Mouse (Mus musculus) kidney, adult 2 months (tissue): ENCODE results near the gene Itih1. TPM values are rescaled to one million over a fixed set of nuclear protein-coding genes. Genes with fewer than 3 reads are reported as not detected.

Experiments used
- DNase-seq: peaks from one replicate; pipeline ENCODE4 v3.0.0; 2021
- H3K27ac ChIP-seq: fragments of 200-500 bp; 2 replicates; pipeline ENCODE4 v1.5.1; 2012; ENCODE audit warnings: low read depth, low read length, control low read depth, inconsistent platforms; ENCODE audit not compliant: insufficient read depth
- H3K27me3 ChIP-seq: fragments of 200-500 bp; replicated peaks from 2 replicates; pipeline ENCODE4 v1.6.1; 2012; ENCODE audit warnings: mild to moderate bottlenecking, moderate library complexity, low read length, inconsistent platforms; ENCODE audit not compliant: control insufficient read depth, insufficient read depth
- H3K36me3 ChIP-seq: fragments of 200-500 bp; 2 replicates; pipeline ENCODE4 v1.6.1; 2012; ENCODE audit warnings: mild to moderate bottlenecking, moderate library complexity, low read length, inconsistent platforms; ENCODE audit not compliant: control insufficient read depth, insufficient read depth
- H3K4me1 ChIP-seq: fragments of 200-500 bp; 2 replicates; pipeline ENCODE4 v1.6.1; 2011; ENCODE audit warnings: low read length; ENCODE audit not compliant: control insufficient read depth, insufficient read depth
- H3K4me3 ChIP-seq: fragments of 200-500 bp; 2 replicates; pipeline ENCODE4 v1.5.1; 2011; ENCODE audit warnings: mild to moderate bottlenecking, low read depth, low read length, control low read depth; ENCODE audit not compliant: insufficient read depth
- CTCF ChIP-seq: fragments of 200-500 bp; conservative IDR thresholded peaks from 2 replicates; pipeline ENCODE4 v1.5.1; 2011; ENCODE audit warnings: low read depth, mild to moderate bottlenecking, control low read depth, low read length, moderate library complexity, mixed read lengths; ENCODE audit not compliant: insufficient read depth, insufficient read length
- POLR2A ChIP-seq: fragments of 200-500 bp; IDR thresholded peaks from one replicate; pipeline ENCODE4 v1.6.1; 2011; ENCODE audit warnings: low read depth, low read length, control low read depth
- WGBS: fragments of 180-500 bp; shearing (Covaris S2); methylation state at CpG from one replicate; pipeline ENCODE4 v1.1.7; 2018; 5-methylcytosine and 5-hydroxymethylcytosine counted together
- polyA plus RNA-seq: library from polyadenylated mRNA; depleted of rRNA; stranded (reverse); fragments of >200 nt; gene quantifications from 2 replicates; pipeline ENCODE4 v1.2.3, GENCODE M21; 2012

Gene Itih1
- polyA plus RNA-seq, 1 experiment: 1.1 TPM

DNA sequence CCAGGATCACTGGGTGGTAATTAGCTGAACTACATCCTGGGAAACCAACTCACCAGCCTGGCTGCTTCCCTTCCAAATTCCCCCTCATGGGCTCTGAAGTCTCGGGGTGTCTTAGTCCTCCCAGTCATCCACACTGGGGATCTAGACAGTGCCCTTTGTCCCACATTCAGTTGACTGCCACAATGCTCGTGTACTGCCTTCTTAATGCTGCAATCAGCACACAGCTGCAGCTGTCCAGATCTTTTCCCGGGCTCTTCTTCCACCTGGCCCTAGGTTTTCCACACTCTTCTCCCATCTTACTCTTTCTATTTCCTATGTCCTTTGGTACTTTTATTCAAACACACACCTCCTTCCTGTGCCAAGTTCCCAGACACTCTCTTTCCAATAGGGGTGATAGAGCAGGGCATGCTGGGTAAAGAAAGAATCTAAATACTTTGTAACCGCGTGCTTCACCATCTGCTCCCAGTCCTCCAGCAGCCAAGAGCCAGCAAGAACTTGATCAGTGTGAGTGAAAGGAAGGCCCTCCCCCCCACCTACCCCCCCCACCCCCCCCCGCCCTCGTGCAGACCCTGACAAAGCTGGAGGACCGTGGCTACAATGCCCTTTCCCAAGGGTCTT, 20.9 kb downstream of the Itih1 start:
- Histone ChIP-seq H3K27ac (no peak overlapping the region), H3K4me3 (no peak overlapping the region), H3K4me1 (no peaks in the 10 kb centered on the region), H3K36me3 (no peaks in the 10 kb centered on the region), H3K27me3 (no peaks in the 10 kb centered on the region)
- no peak for DNase-seq
- TF ChIP-seq CTCF (no peak), POLR2A (no peak)
- 57% methylated on average over 7 of the region's 8 CpGs for WGBS

GRCm38 (mm10) chr14:30916516-30916915, 26.6 kb downstream of the Itih1 start:
- 93% methylated on average over 1 of the region's 1 CpGs for WGBS

GRCm38 (mm10) chr14:30913404-30913803, 29.7 kb downstream of the Itih1 start:
- DNase-seq: peak; percentile 63
- H3K4me3 ChIP-seq: no peak overlapping the region
- H3K4me1 ChIP-seq: no peaks in the 10 kb centered on the region; the same call in 1 of the 2 replicates
- H3K36me3 ChIP-seq: no peaks in the 10 kb centered on the region
- H3K27me3 ChIP-seq: no peaks in the 10 kb centered on the region
- TF ChIP-seq CTCF: no peak
- no peak for TF ChIP-seq POLR2A
- 55% methylated on average over 5 of the region's 5 CpGs for WGBS
- no peak overlapping the region for H3K27ac ChIP-seq

More at GRCm38 (mm10) chr14:30916516-30916915, 26.6 kb downstream of the Itih1 start:
- DNase-seq: no peak
- Histone ChIP-seq H3K27me3 (no peaks in the 10 kb centered on the region), H3K4me3 (no peak overlapping the region), H3K36me3 (no peaks in the 10 kb centered on the region), H3K4me1 (no peaks in the 10 kb centered on the region; the same call in 1 of the 2 replicates), H3K27ac (no peak overlapping the region)
- TF ChIP-seq POLR2A (no peak), CTCF (no peak)

DNA sequence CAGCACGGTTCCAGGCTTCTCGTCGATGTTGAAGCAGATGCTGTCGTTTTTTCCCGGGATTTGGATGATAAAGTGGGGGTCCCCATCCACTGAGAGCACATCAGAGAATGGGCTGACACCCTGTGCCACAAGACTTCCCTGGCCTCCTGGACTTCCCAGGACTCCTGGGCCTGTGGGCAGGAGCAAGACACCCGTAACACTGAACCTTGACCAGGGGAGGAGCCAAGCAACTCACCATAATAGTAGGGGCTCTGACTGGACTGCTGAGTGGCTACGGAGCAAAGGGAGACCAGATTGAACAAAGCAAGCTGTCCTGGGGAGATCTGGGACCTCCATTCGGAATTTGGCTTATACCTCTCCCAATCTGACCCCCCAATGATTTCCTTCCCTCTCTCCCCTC, 30.4 kb downstream of the Itih1 start:
- Histone ChIP-seq H3K27ac (no peak overlapping the region), H3K4me3 (no peak overlapping the region), H3K27me3 (no peaks in the 10 kb centered on the region), H3K36me3 (no peaks in the 10 kb centered on the region), H3K4me1 (no peaks in the 10 kb centered on the region; the same call in 1 of the 2 replicates)
- peak; percentile 74 for DNase-seq
- TF ChIP-seq POLR2A (no peak), CTCF (no peak)
- WGBS: 75% methylated on average over 8 of the region's 8 CpGs

GRCm38 (mm10) chr14:30911141-30911540, 31.9 kb downstream of the Itih1 start:
- H3K4me3 ChIP-seq: no peak overlapping the region
- 91% methylated on average over 8 of the region's 8 CpGs for WGBS
- no peak for TF ChIP-seq POLR2A
- no peak for TF ChIP-seq CTCF
- no peaks in the 10 kb centered on the region for H3K36me3 ChIP-seq
- DNase-seq: no peak
- H3K4me1 ChIP-seq: no peaks in the 10 kb centered on the region; the same call in 1 of the 2 replicates
- H3K27ac ChIP-seq: no peak overlapping the region
- H3K27me3 ChIP-seq: no peaks in the 10 kb centered on the region

DNA sequence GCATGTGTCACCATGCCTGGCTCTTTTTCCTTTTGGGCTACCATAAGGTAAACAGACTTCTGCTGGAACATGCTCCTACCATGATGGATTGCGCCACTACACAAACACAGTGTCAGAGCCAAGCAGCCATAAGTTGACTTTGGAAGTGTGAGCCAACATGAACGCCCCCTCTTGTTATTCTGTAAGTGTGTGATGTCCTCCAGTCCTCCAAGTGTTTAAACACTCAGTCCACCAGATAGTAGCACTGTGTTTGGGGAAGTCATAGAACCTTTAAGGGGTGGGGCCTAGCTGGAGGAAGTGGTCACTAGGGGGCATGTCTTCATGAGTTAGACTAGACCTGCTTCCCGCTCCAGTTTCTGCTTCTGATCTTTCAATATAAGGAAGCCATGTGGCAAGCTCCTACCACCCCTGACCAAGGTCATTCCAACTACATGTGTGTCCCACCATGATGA, 35.2 kb downstream of the Itih1 start:
- no peak overlapping the region for H3K4me3 ChIP-seq
- TF ChIP-seq POLR2A (no peak), CTCF (no peak)
- no peak for DNase-seq
- no peak overlapping the region for H3K27ac ChIP-seq
- H3K36me3 ChIP-seq: no peaks in the 10 kb centered on the region
- H3K4me1 ChIP-seq: no peaks in the 10 kb centered on the region; the same call in 1 of the 2 replicates
- WGBS: 80% methylated on average over 3 of the region's 3 CpGs
- H3K27me3 ChIP-seq: no peaks in the 10 kb centered on the region

DNA sequence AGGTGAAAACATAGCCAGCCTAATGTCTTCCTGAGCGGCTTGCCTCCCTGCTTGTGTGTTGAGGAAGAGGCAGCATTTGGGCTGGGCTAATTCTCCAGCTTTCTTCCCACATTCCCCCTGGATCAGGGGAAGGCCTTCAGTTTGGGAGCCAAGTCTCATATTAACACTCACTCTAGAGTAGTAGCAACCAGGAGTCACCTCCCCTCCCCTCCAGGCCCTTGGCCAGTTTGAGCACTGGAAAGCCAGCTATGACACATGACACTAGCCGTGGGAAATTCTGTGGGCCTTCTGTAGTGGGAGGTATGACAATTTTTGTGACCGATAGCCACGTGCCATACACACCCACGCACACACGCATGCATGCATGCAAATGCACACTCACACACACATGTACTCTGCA, 37.1 kb downstream of the Itih1 start:
- no peak for TF ChIP-seq CTCF
- no peak for TF ChIP-seq POLR2A
- 90% methylated on average over 6 of the region's 6 CpGs for WGBS
- Histone ChIP-seq H3K27ac (no peak overlapping the region), H3K27me3 (no peaks in the 10 kb centered on the region), H3K4me1 (no peaks in the 10 kb centered on the region), H3K36me3 (no peaks in the 10 kb centered on the region), H3K4me3 (no peak overlapping the region)
- DNase-seq: no peak
